Mouse (Mus musculus) embryonic facial prominence, embryonic 11.5 days (tissue): ENCODE data around the gene Aatk. TPM values are rescaled to one million over a fixed set of nuclear protein-coding genes. Genes with fewer than 3 reads are reported as not detected.

ENCODE experiments used
- ATAC-seq: fragments of 200-750 bp; cut with Nextera tagmentation; replicated peaks from 2 replicates; pipeline ENCODE4 v1.8.0; 2017; ENCODE audit warnings: low read depth; ENCODE audit not compliant: insufficient number of reproducible peaks, low FRiP score, low TSS enrichment
- DNase-seq: peaks from one replicate; pipeline ENCODE4 v3.0.0-alpha.2; 2015; ENCODE audit warnings: low spot score
- H3K27ac ChIP-seq: fragments of 300-500 bp; sonication (generic); replicated peaks from 2 replicates; pipeline ENCODE4 v1.5.1; 2014; ENCODE audit warnings: mild to moderate bottlenecking, low read depth, low read length, control low read depth
- H3K27me3 ChIP-seq: fragments of 300-500 bp; sonication (generic); 2 replicates; pipeline ENCODE4 v1.6.1; 2014; ENCODE audit warnings: mild to moderate bottlenecking, low read length, moderate library complexity, mixed read lengths; ENCODE audit not compliant: control insufficient read depth, insufficient read depth
- H3K36me3 ChIP-seq: fragments of 300-500 bp; sonication (generic); replicated peaks from 2 replicates; pipeline ENCODE4 v1.6.1; 2014; ENCODE audit warnings: low read depth, mild to moderate bottlenecking, low read length, moderate library complexity, mixed read lengths; ENCODE audit not compliant: control insufficient read depth, insufficient read depth
- H3K4me1 ChIP-seq: fragments of 300-500 bp; sonication (generic); 2 replicates; pipeline ENCODE4 v1.6.1; 2014; ENCODE audit warnings: low read length, mixed read lengths; ENCODE audit not compliant: control insufficient read depth, insufficient read depth
- H3K4me2 ChIP-seq: fragments of 300-500 bp; sonication (generic); 2 replicates; pipeline ENCODE4 v1.6.1; 2014; ENCODE audit warnings: low read depth, mild to moderate bottlenecking, control low read depth, low read length, moderate library complexity
- H3K4me3 ChIP-seq: fragments of 300-500 bp; sonication (generic); 2 replicates; pipeline ENCODE4 v1.5.1; 2014; ENCODE audit warnings: low read depth, low read length, control low read depth
- H3K9ac ChIP-seq: fragments of 300-500 bp; sonication (generic); replicated peaks from 2 replicates; pipeline ENCODE4 v1.6.1; 2014; ENCODE audit warnings: mild to moderate bottlenecking, control low read depth, low read length
- H3K9me3 ChIP-seq: fragments of 300-500 bp; sonication (generic); replicated peaks from 2 replicates; pipeline ENCODE4 v1.6.1; 2016; ENCODE audit warnings: mild to moderate bottlenecking, low read length, inconsistent platforms, mixed read lengths; ENCODE audit not compliant: control insufficient read depth
- WGBS: fragments of 180-500 bp; shearing (Covaris S2); extraction: QIAGEN DNeasy Blood & Tissue Kit; methylation state at CpG from one replicate; pipeline ENCODE4 v1.1.7; 2014; 5-methylcytosine and 5-hydroxymethylcytosine counted together
- polyA plus RNA-seq: library from polyadenylated mRNA; unstranded; fragments of >200 nt; fragmentation: Nextera tagmentation; extraction: Ambion mirVana; gene quantifications from 2 replicates; pipeline ENCODE4 v1.2.1, GENCODE M21; 2014

Gene Aatk
- polyA plus RNA-seq, 1 experiment from 2014 or later = 1.2 TPM

GRCm38 (mm10) chr11:119978701-119979100, 68.3 kb downstream of the Aatk start:
- DNase-seq = no peak
- H3K4me1 ChIP-seq = no peaks in the 10 kb centered on the region
- no peak for ATAC-seq

DNA sequence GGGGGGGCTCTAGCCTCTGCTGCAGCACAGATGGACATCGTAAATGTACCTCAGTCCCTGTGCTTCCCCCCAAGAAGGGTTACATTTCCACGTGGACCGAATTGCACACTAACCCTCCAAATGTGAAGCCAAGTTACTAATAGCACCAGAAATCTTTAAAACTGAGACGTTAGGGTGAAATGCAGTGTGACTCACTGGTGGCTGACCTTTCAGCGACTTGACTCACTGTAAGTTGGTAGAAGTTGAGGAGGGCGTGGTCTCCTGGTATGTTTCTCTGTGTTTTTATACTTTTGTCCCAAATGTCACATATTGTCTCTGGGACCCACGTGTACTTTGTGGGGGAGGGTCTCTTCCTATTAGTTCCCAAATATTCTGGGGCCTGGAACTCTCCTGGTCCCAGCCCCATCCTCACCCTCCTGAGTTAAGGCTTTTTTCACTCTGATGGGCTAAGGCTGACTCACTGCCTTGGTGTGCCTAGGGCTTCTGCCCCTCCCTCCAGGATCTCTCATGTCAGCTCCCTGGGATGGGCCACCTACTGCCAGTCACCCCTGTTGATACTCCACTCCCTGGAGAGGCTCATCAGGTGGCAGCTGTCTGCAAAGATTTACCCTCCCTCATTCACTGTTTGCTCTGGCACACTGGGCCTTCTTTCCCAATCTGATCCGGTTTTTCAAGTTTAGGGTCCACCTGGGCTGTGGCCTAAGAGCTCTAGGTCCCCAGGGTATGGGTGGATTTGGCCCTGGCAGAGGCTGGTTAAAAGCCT, 71.0 kb downstream of the Aatk start:
- Histone ChIP-seq H3K27ac (no peak overlapping the region), H3K4me3 (no peak overlapping the region), H3K4me2 (no peak overlapping the region), H3K9me3 (no peaks in the 10 kb centered on the region), H3K4me1 (no peaks in the 10 kb centered on the region), H3K27me3 (no peaks in the 10 kb centered on the region), H3K36me3 (no peaks in the 10 kb centered on the region), H3K9ac (no peak overlapping the region)
- DNase-seq = no peak
- WGBS = 79% methylated on average over 8 of the region's 8 CpGs
- ATAC-seq = 0 out of 2 replicates have a peak, but pooled peaks have one; percentile 29

More at GRCm38 (mm10) chr11:119978701-119979100, 68.3 kb downstream of the Aatk start:
- Histone ChIP-seq H3K9ac (no peak overlapping the region), H3K4me3 (no peak overlapping the region), H3K27me3 (no peaks in the 10 kb centered on the region), H3K9me3 (no peaks in the 10 kb centered on the region), H3K36me3 (no peaks in the 10 kb centered on the region), H3K27ac (no peak overlapping the region), H3K4me2 (no peak overlapping the region)
- WGBS = 91% methylated on average over 4 of the region's 4 CpGs

DNA sequence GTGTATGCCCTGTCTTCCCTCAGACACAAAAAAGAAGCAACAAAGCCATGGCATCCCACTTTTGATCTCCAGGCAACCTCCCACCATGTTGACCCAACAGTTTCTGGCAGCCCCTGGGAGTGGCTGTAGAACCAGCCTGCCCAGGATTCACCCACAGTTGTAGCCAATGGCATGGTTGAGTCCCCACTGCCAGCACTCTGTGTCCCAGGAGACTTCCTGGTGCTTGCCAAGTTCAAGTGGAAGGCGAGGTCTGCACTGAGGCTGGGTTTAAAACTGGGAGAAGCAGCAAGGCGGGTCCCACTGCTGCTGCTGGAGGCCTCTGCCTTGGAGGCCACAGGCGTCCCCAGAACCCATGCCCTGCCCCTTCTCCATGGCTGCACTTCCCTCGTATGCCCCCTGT, 73.2 kb downstream of the Aatk start:
- ATAC-seq = no peak

GRCm38 (mm10) chr11:119970021-119970851, 76.7 kb downstream of the Aatk start:
- Histone ChIP-seq H3K27me3 (no peaks in the 10 kb centered on the region), H3K36me3 (no peaks in the 10 kb centered on the region), H3K4me2 (no peak overlapping the region), H3K4me3 (no peak overlapping the region), H3K27ac (no peak overlapping the region), H3K9me3 (no peaks in the 10 kb centered on the region), H3K9ac (no peak overlapping the region), H3K4me1 (no peaks in the 10 kb centered on the region)
- 76% methylated on average over 12 of the region's 12 CpGs for WGBS
- ATAC-seq = no peak
- no peak for DNase-seq

More for the DNA sequence above, 73.2 kb downstream of the Aatk start:
- no peaks in the 10 kb centered on the region for H3K27me3 ChIP-seq
- no peak overlapping the region for H3K9ac ChIP-seq
- no peaks in the 10 kb centered on the region for H3K9me3 ChIP-seq
- no peak overlapping the region for H3K4me2 ChIP-seq
- DNase-seq = no peak
- H3K4me3 ChIP-seq = no peak overlapping the region
- WGBS = 84% methylated on average over 4 of the region's 4 CpGs
- H3K4me1 ChIP-seq = no peaks in the 10 kb centered on the region
- H3K36me3 ChIP-seq = no peaks in the 10 kb centered on the region
- no peak overlapping the region for H3K27ac ChIP-seq

GRCm38 (mm10) chr11:119967892-119968291, 79.1 kb downstream of the Aatk start:
- Histone ChIP-seq H3K36me3 (no peaks in the 10 kb centered on the region), H3K4me3 (no peak overlapping the region), H3K27ac (no peak overlapping the region), H3K4me2 (no peak overlapping the region), H3K27me3 (no peaks in the 10 kb centered on the region), H3K4me1 (no peaks in the 10 kb centered on the region), H3K9me3 (no peaks in the 10 kb centered on the region), H3K9ac (no peak overlapping the region)
- 85% methylated on average over 2 of the region's 2 CpGs for WGBS
- DNase-seq = no peak
- no peak for ATAC-seq

DNA sequence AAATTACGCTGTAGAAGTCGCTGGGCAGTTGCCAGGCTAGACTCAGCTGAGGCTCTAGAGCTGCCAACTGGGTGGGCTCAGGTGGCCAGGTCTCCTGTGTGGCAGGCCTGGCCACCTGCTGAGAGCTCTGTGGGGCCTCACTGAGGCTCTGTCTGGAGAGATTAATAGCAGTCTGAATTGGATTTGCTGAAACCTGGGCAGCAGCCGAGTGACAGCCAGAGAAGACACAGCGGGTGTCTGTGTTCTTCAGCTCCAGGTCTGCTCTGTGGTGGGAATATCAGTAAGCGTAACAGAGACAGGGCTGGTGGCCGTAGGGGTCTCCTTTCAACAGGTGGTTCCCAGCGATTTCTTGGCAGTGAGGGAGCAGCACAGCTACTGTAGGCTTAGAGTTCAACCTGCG, 79.6 kb downstream of the Aatk start:
- no peaks in the 10 kb centered on the region for H3K36me3 ChIP-seq
- 75% methylated on average over 8 of the region's 8 CpGs for WGBS
- H3K9me3 ChIP-seq = no peaks in the 10 kb centered on the region
- no peak overlapping the region for H3K4me2 ChIP-seq
- H3K9ac ChIP-seq = no peak overlapping the region
- H3K27ac ChIP-seq = no peak overlapping the region
- no peaks in the 10 kb centered on the region for H3K4me1 ChIP-seq
- ATAC-seq = no peak
- no peak overlapping the region for H3K4me3 ChIP-seq
- DNase-seq = no peak
- H3K27me3 ChIP-seq = no peaks in the 10 kb centered on the region

GRCm38 (mm10) chr11:119966294-119966693, 80.7 kb downstream of the Aatk start:
- H3K4me1 ChIP-seq = no peaks in the 10 kb centered on the region
- no peak overlapping the region for H3K9ac ChIP-seq
- DNase-seq (peak; percentile 42), ATAC-seq (no peak)
- 88% methylated on average over 6 of the region's 6 CpGs for WGBS
- no peak overlapping the region for H3K27ac ChIP-seq
- H3K9me3 ChIP-seq = no peaks in the 10 kb centered on the region
- no peak overlapping the region for H3K4me3 ChIP-seq
- H3K27me3 ChIP-seq = no peaks in the 10 kb centered on the region
- no peak overlapping the region for H3K4me2 ChIP-seq
- no peaks in the 10 kb centered on the region for H3K36me3 ChIP-seq

- no peak overlapping the region for H3K4me3 ChIP-seq
- ATAC-seq = no peak
- H3K4me2 ChIP-seq = no peak overlapping the region
- H3K36me3 ChIP-seq = no peaks in the 10 kb centered on the region
- no peaks in the 10 kb centered on the region for H3K4me1 ChIP-seq
- WGBS = 17% methylated on average over 9 of the region's 9 CpGs
- no peak for DNase-seq
- no peak overlapping the region for H3K9ac ChIP-seq
- no peaks in the 10 kb centered on the region for H3K27me3 ChIP-seq
- no peaks in the 10 kb centered on the region for H3K9me3 ChIP-seq
- no peak overlapping the region for H3K27ac ChIP-seq
Observed at GRCm38 (mm10) chr11:119965053-119965452, 81.9 kb downstream of the Aatk start.
